ENCODE assay signal across 8 mouse cellular contexts in genomic region chr7:16874756-16875309, GRCm38 (mm10). TPM values are rescaled to one million over a fixed set of nuclear protein-coding genes. Genes with fewer than 3 reads are reported as not detected.
DNase-seq lines count a peak whose midpoint lies in the region; ATAC-seq lines count a peak whose summit lies in the region.

No protein-coding gene starts in this region.

- peak; percentile 100 for DNase-seq in R1 (ENCODE audit: low read depth, low spot score)
- peak; percentile 99 for DNase-seq in cerebellum, postnatal 25 days
- peak; percentile 99 for DNase-seq in frontal cortex, postnatal 25 days (ENCODE audit: low spot score in 2 of 2)
- DNase-seq in hindbrain, embryonic 14.5 days (ENCODE audit: low spot score) = peak; percentile 100
- DNase-seq in layer of hippocampus, postnatal 36 days = peak; percentile 100
- peak; percentile 100 for DNase-seq in lung, postnatal 36 days
- DNase-seq in retina, postnatal 1 day = peak; percentile 100
- peak; percentile 96 to 100 for DNase-seq in urinary bladder, adult 18-20 months (ENCODE audit: low spot score in 2 of 2)

- H3K4me2 ChIP-seq in hindbrain, embryonic 14.5 days (replicated peaks) = peak overlapping the region; percentile 71

- H3K9ac ChIP-seq in hindbrain, embryonic 14.5 days = peak overlapping the region; percentile 14; the same call in 1 of the 2 replicates

- H3K4me3 ChIP-seq in hindbrain, embryonic 14.5 days (replicated peaks; ENCODE audit: low read length) = peak overlapping the region; percentile 62

- H3K4me1 ChIP-seq in hindbrain, embryonic 14.5 days (replicated peaks; ENCODE audit: control insufficient read depth, insufficient read depth, low read length) = peaks cover 16% of the 10 kb centered on the region

- under 1% methylated on average over 33 of the region's 33 CpGs for WGBS in hindbrain, embryonic 14.5 days

- H3K9me3 ChIP-seq in hindbrain, embryonic 14.5 days (ENCODE audit: control insufficient read depth, low read length) = no peaks in the 10 kb centered on the region

- H3K27ac ChIP-seq in hindbrain, embryonic 14.5 days = peak overlapping the region; percentile 89

- H3K36me3 ChIP-seq in hindbrain, embryonic 14.5 days (replicated peaks; ENCODE audit: control insufficient read depth, insufficient read depth) = peaks cover 12% of the 10 kb centered on the region

- peak; percentile 97 for ATAC-seq in hindbrain, embryonic 14.5 days (ENCODE audit: low FRiP score)

- H3K27me3 ChIP-seq in hindbrain, embryonic 14.5 days (ENCODE audit: control insufficient read depth, insufficient read depth, low read length) = no peaks in the 10 kb centered on the region

RNA-seq across cellular contexts. Expression of gene Dact3, which starts 0.3 kb away (rescaled TPM):
- polyA plus RNA-seq in hindbrain, embryonic 14.5 days (2014; fragmentation: Nextera tagmentation; extraction: Ambion mirVana) = 5.8 and 6.6 TPM in 2 replicates
- total RNA-seq in layer of hippocampus, postnatal 36 days (2021) = 100 to 1,000 TPM; 146 to 149 TPM

RNA-seq across cellular contexts. Expression of gene Gng8, which starts 16.8 kb away (rescaled TPM):
- 0.78 and 2.5 TPM in 2 replicates for polyA plus RNA-seq in hindbrain, embryonic 14.5 days (2014; fragmentation: Nextera tagmentation; extraction: Ambion mirVana)
- total RNA-seq in layer of hippocampus, postnatal 36 days (2021) = 1 to 10 TPM; 2.4 to 2.7 TPM

RNA-seq across cellular contexts. Expression of gene Ptgir, which starts 31.5 kb away (rescaled TPM):
- polyA plus RNA-seq in hindbrain, embryonic 14.5 days (2014; fragmentation: Nextera tagmentation; extraction: Ambion mirVana) = 0.26 TPM in 1 of 2 replicates, not detected in the other
- total RNA-seq in layer of hippocampus, postnatal 36 days (2021) = not detected

RNA-seq across cellular contexts. Expression of gene Prkd2, which starts 32.1 kb away (rescaled TPM):
- polyA plus RNA-seq in hindbrain, embryonic 14.5 days (2014; fragmentation: Nextera tagmentation; extraction: Ambion mirVana) = 5.6 and 5.8 TPM in 2 replicates
- total RNA-seq in layer of hippocampus, postnatal 36 days (2021) = 1 to 10 TPM; 5.8 to 8.2 TPM

RNA-seq across cellular contexts. Expression of gene Calm3, which starts 49.1 kb away (rescaled TPM):
- 510 and 527 TPM in 2 replicates for polyA plus RNA-seq in hindbrain, embryonic 14.5 days (2014; fragmentation: Nextera tagmentation; extraction: Ambion mirVana)
- total RNA-seq in layer of hippocampus, postnatal 36 days (2021) = 1,000 to 10,000 TPM; 2,055 to 2,361 TPM

Comparison
In these comparisons a context has a peak if more than half of its experiments do, and no peak if none do; other contexts are left out.
1. Peak in every context shown above with its lines: DNase-seq, ATAC-seq, H3K4me3 ChIP-seq and H3K27ac ChIP-seq.